Mouse (Mus musculus): ENCODE measurements around the gene Vps52.

Vps52 gene

GRCm38 (mm10) chr17:33941381-33941780 lies 14.2 kb upstream of the Vps52 start:
- 56% methylated on average over 19 of the region's 19 CpGs for WGBS

- WGBS: 94% methylated on average over 15 of the region's 15 CpGs
Measured at GRCm38 (mm10) chr17:33943454-33943853, 12.2 kb upstream of the Vps52 start.

- 59% methylated on average over 10 of the region's 10 CpGs for WGBS
Measured at GRCm38 (mm10) chr17:33947430-33948089, 8.1 kb upstream of the Vps52 start.

- WGBS: 86% methylated on average over 22 of the region's 22 CpGs
Measured at GRCm38 (mm10) chr17:33948090-33948904, 7.3 kb upstream of the Vps52 start.

GRCm38 (mm10) chr17:33948905-33949537 lies 6.6 kb upstream of the Vps52 start:
- 88% methylated on average over 19 of the region's 19 CpGs for WGBS

GRCm38 (mm10) chr17:33950131-33950625 lies 5.4 kb upstream of the Vps52 start:
- 57% methylated on average over 10 of the region's 10 CpGs for WGBS

- under 1% methylated on average over 45 of the region's 45 CpGs for WGBS
Measured at GRCm38 (mm10) chr17:33951021-33951946, 4.3 kb upstream of the Vps52 start, which contains the start of gene B3galt4. TSS of gene B3galt4 (minus strand) at chr17:33951488.

- WGBS: 77% methylated on average over 13 of the region's 13 CpGs
Measured at GRCm38 (mm10) chr17:33952015-33952414, 3.6 kb upstream of the Vps52 start.

GRCm38 (mm10) chr17:33952879-33953278 lies 2.7 kb upstream of the Vps52 start:
- 66% methylated on average over 4 of the region's 4 CpGs for WGBS

GRCm38 (mm10) chr17:33953310-33953709 lies 2.3 kb upstream of the Vps52 start:
- WGBS: 82% methylated on average over 3 of the region's 3 CpGs

GRCm38 (mm10) chr17:33953961-33954565 lies 1.5 kb upstream of the Vps52 start:
- WGBS: 16% methylated on average over 5 of the region's 5 CpGs

GRCm38 (mm10) chr17:33954646-33955554 lies 712 bp upstream of the Vps52 start:
- WGBS: under 1% methylated on average over 33 of the region's 33 CpGs

- WGBS: 6% methylated on average over 10 of the region's 10 CpGs
Measured at GRCm38 (mm10) chr17:33956336-33956735, 724 bp downstream of the Vps52 start.

- 84% methylated on average over 6 of the region's 6 CpGs for WGBS
Measured at GRCm38 (mm10) chr17:33957493-33957892, 1.9 kb downstream of the Vps52 start.

GRCm38 (mm10) chr17:33958451-33958850 lies 2.8 kb downstream of the Vps52 start:
- 95% methylated on average over 11 of the region's 11 CpGs for WGBS

GRCm38 (mm10) chr17:33959135-33959534 lies 3.5 kb downstream of the Vps52 start:
- 95% methylated on average over 13 of the region's 13 CpGs for WGBS

GRCm38 (mm10) chr17:33959948-33960347 lies 4.3 kb downstream of the Vps52 start:
- 90% methylated on average over 15 of the region's 15 CpGs for whole genome bisulfite sequencing

- WGBS: 89% methylated on average over 7 of the region's 7 CpGs
Measured at GRCm38 (mm10) chr17:33962876-33963275, 7.3 kb downstream of the Vps52 start.

GRCm38 (mm10) chr17:33965082-33965845 lies 9.7 kb downstream of the Vps52 start:
- WGBS: 88% methylated on average over 17 of the region's 17 CpGs

Data from cerebral cortex, adult 2 months (tissue).